Mouse (Mus musculus) bone marrow macrophage, adult 2 months (primary cell): ENCODE data around the gene Wdr86. TPM values are rescaled to one million over a fixed set of nuclear protein-coding genes. Genes with fewer than 3 reads are reported as not detected.

Source experiments
- H3K27ac ChIP-seq: 2 replicates; pipeline ENCODE4 v1.5.1; 2012; ENCODE audit warnings: low read depth, low read length; ENCODE audit not compliant: insufficient read depth
- H3K4me1 ChIP-seq: 2 replicates; pipeline ENCODE4 v1.6.1; 2012; ENCODE audit warnings: low read length; ENCODE audit not compliant: control insufficient read depth, insufficient read depth
- H3K4me3 ChIP-seq: 2 replicates; pipeline ENCODE4 v1.5.1; 2012; ENCODE audit warnings: mild to moderate bottlenecking, low read length, moderate library complexity; ENCODE audit not compliant: insufficient read depth
- CTCF ChIP-seq: IDR thresholded peaks from 2 replicates; pipeline ENCODE4 v1.5.1; 2012; ENCODE audit warnings: low read depth, mild to moderate bottlenecking, low read length, moderate library complexity
- POLR2A ChIP-seq: IDR thresholded peaks from 2 replicates; pipeline ENCODE4 v1.6.1; 2012; ENCODE audit warnings: mild to moderate bottlenecking, low read depth, low read length, borderline replicate concordance
- polyA plus RNA-seq: library from polyadenylated mRNA; stranded (reverse); fragments of >200 nt; gene quantifications from 2 replicates; pipeline ENCODE4 v1.2.4, GENCODE M21; 2012; ENCODE audit not compliant: missing spikeins, insufficient read depth, insufficient read length

Gene Wdr86
- polyA plus RNA-seq, 1 experiment: not detected

DNA sequence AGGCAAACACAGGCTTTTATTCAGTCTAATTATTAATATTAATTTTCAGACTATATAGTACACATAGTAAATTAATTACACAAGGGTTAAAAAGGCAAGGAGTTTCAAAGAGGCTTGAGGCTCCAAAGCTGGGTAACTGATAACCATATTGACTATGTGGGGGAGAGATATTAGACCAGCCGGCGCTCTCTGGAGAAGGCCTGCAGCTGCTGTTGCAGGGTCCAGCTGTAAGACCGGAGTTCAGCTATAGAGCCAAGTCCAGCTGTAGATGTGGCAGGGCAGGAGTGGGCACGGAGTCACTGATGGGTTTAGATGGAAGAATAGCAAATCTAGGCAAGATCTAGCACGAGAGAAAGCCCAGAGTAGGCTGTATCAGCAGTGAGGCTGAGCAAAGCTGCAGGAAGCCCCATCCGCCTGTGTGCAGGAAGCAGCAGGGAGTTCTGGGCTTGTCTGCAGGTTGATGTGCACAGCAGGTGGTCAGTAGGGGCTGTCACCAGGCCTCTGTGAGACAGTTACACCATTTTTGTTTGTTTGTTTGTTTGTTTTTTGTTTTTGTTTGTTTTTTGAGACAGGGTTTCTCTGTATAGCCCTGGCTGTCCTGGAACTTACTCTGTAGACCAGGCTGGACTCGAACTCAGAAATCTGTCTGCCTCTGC is 3.4 kb upstream of the Wdr86 start:
- Histone ChIP-seq H3K27ac (no peak overlapping the region), H3K4me3 (no peak overlapping the region), H3K4me1 (peaks cover 4% of the 10 kb centered on the region)
- TF ChIP-seq CTCF: no peak
- no peak for TF ChIP-seq POLR2A

DNA sequence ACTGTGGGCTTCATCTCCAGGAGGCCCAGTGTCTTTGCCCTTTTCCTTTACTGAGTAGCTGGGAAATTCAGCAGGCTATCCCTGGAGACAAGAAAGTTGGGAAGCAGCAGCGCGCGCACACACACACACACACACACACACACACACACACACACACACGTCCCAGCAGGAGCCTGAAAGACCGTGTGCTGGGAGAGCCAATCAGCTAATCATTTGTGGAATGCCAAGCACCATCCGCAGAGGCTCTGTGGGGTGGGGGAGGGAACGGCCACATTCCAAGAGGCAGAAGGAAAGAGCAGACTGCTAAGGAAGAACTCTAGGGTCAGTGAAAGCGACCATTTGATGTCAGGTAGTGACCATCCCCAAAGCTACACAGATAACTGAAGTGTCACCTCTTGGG is 2.6 kb upstream of the Wdr86 start:
- TF ChIP-seq POLR2A: no peak
- TF ChIP-seq CTCF: no peak
- Histone ChIP-seq H3K4me1 (peaks cover 2% of the 10 kb centered on the region; the same call in 1 of the 2 replicates), H3K27ac (no peak overlapping the region), H3K4me3 (no peak overlapping the region)

- Histone ChIP-seq H3K4me3 (no peak overlapping the region), H3K27ac (no peak overlapping the region), H3K4me1 (peaks cover 2% of the 10 kb centered on the region; the same call in 1 of the 2 replicates)
- no peak; the same call in 1 of the 2 replicates for TF ChIP-seq CTCF
- TF ChIP-seq POLR2A: no peak
These were observed 459 bp upstream of the Wdr86 start for GRCm38 (mm10) chr5:24730986-24731385.

GRCm38 (mm10) chr5:24729797-24730487 is 585 bp downstream of the Wdr86 start:
- Histone ChIP-seq H3K4me1 (peaks cover 2% of the 10 kb centered on the region; the same call in 1 of the 2 replicates), H3K27ac (no peak overlapping the region), H3K4me3 (peak overlapping the region; percentile 33)
- TF ChIP-seq POLR2A (no peak), CTCF (no peak)

DNA sequence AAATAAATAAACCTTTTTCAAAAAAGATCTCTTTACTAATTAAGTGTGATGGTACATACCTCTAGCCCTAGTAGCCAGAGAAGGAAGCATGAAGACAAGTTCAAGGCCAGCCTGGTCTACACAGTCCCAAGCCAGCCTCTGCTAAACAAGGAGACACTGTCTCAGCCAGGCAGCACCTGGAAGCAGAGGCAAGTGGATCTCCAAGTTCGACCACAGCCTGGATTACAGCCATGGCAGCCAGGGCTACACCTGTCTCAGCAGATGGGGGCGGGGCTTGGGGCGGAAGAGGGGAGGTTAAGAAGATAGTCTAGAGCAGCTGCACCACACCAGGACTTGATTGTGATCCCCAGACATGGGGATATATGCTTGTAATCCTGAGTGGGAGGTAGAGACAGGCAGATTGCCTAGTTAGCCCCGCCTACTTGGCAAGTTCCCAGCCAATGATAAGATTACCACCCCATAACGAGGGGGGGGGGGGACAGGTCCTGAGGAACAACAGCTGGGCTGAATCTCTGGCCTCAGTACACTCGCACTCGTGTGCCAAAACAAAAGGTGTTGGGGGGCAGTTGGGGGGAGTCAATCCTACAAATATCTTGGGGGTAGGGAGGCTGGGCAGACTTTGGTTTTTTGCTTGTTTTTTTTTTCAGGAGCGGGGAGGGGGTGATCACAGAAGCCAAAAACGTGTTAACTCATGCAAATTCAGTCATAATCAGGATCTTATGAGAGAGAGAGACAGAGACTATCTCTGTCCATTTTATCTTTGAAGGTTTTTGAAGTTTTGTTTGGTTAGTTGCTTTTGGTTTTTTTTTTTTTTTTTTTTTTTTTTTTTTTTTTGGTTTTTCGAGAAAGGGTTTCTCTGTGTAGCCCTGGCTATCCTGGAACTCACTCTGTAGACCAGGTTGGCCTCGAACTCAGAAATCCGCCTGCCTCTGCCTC is 3.4 kb downstream of the Wdr86 start:
- Histone ChIP-seq H3K4me1 (peaks cover 2% of the 10 kb centered on the region; the same call in 1 of the 2 replicates), H3K27ac (no peak overlapping the region), H3K4me3 (no peak overlapping the region)
- TF ChIP-seq POLR2A (no peak), CTCF (no peak)

DNA sequence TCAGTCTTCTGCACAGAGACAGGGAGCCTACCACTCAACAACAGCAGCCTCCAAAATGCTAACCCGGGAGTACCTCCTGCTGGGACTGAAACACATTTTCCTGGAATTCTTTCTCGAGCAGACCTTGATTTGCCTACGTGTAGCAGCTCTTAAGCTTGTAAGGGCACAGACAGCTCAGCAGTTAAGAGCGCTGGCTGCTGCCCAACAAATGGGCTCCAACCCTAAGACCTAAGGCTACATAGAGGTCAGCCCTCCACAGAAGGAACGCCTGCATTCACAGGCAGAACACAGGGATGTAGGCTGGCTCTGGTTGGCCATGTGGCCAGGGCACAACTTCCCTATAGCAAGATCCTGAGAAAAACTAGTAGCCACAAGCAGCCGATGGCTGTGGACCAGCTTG is 4.6 kb downstream of the Wdr86 start:
- H3K4me1 ChIP-seq: peaks cover 2% of the 10 kb centered on the region; the same call in 1 of the 2 replicates
- H3K27ac ChIP-seq: no peak overlapping the region
- no peak for TF ChIP-seq POLR2A
- no peak for TF ChIP-seq CTCF
- H3K4me3 ChIP-seq: no peak overlapping the region

DNA sequence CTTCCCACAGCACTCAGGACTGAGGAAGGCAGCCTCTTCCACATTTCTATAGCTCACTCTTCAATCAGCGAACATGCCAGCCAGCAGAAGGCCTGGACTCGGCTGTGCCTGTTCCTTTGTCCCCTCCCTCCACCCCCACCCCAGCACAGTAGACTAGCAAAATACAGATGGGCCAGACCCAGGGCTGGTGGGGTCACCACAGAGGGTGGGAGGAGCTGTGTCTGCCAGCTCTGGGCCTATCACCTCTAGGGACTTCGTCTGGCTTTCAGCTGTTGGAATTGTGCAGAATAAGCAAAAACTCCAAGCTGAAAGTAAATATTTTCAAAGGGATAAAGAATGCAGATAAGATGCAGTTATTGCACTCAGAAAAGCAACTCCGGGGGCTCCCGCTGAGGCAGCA is 5.7 kb downstream of the Wdr86 start:
- Histone ChIP-seq H3K4me1 (peaks cover 2% of the 10 kb centered on the region; the same call in 1 of the 2 replicates), H3K4me3 (no peak overlapping the region), H3K27ac (no peak overlapping the region)
- TF ChIP-seq POLR2A (no peak), CTCF (no peak)

DNA sequence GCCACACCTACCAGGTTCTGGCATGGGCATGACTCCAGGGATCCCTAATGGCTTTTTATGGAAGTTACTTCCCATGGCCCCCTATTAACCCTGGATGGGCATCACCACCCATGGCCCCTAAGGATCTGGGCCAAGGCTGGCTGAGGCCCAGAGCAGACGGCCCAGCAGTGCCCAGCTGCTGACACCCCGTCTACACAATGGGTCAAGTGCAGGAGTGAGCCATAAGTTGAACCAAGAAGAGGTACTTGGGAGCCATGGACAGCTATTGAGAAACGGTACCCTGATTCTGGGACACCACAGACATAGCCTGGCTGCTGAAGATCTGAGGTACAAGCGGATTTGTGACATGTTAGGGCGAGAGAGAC is 6.3 kb downstream of the Wdr86 start:
- Histone ChIP-seq H3K4me3 (no peak overlapping the region), H3K4me1 (peaks cover under 1% of the 10 kb centered on the region; the same call in 1 of the 2 replicates), H3K27ac (no peak overlapping the region)
- no peak for TF ChIP-seq POLR2A
- TF ChIP-seq CTCF: no peak

- Histone ChIP-seq H3K4me1 (no peaks in the 10 kb centered on the region), H3K27ac (no peak overlapping the region), H3K4me3 (no peak overlapping the region)
- TF ChIP-seq POLR2A: no peak
- no peak for TF ChIP-seq CTCF
These were observed 6.8 kb downstream of the Wdr86 start for GRCm38 (mm10) chr5:24723527-24724269.
